Mouse (Mus musculus) forebrain, embryonic 11.5 days (tissue): ENCODE measurements around the gene Magi1. TPM values are rescaled to one million over a fixed set of nuclear protein-coding genes. Genes with fewer than 3 reads are reported as not detected.

Experiments
- ATAC-seq: fragments of 200-750 bp; cut with Nextera tagmentation; replicated peaks from 2 replicates; pipeline ENCODE4 v1.8.0; 2017; ENCODE audit warnings: moderate TSS enrichment; ENCODE audit not compliant: low FRiP score
- DNase-seq: peaks from one replicate; pipeline ENCODE4 v3.0.0-alpha.2; 2017; ENCODE audit warnings: low spot score
- H3K27ac ChIP-seq: fragments of 300-500 bp; sonication (generic); 2 replicates; pipeline ENCODE4 v1.5.1; 2014; ENCODE audit warnings: low read depth, low read length
- H3K27me3 ChIP-seq: fragments of 300-500 bp; sonication (generic); 2 replicates; pipeline ENCODE4 v1.6.1; 2014; ENCODE audit warnings: mild to moderate bottlenecking, low read length, mixed read lengths; ENCODE audit not compliant: control insufficient read depth, insufficient read depth
- H3K36me3 ChIP-seq: fragments of 300-500 bp; sonication (generic); 2 replicates; pipeline ENCODE4 v1.6.1; 2014; ENCODE audit warnings: mild to moderate bottlenecking, low read length, moderate library complexity, mixed read lengths; ENCODE audit not compliant: control insufficient read depth, insufficient read depth
- H3K4me1 ChIP-seq: fragments of 300-500 bp; sonication (generic); replicated peaks from 2 replicates; pipeline ENCODE4 v1.6.1; 2014; ENCODE audit warnings: low read length, mixed read lengths; ENCODE audit not compliant: control insufficient read depth, insufficient read depth
- H3K4me2 ChIP-seq: fragments of 300-500 bp; sonication (generic); 2 replicates; pipeline ENCODE4 v1.6.1; 2014; ENCODE audit warnings: low read depth, mild to moderate bottlenecking, low read length, moderate library complexity, mixed read lengths; ENCODE audit not compliant: severe bottlenecking
- H3K4me3 ChIP-seq: fragments of 300-500 bp; sonication (generic); 2 replicates; pipeline ENCODE4 v1.5.1; 2014; ENCODE audit warnings: low read depth, low read length
- H3K9ac ChIP-seq: fragments of 300-500 bp; sonication (generic); 2 replicates; pipeline ENCODE4 v1.6.1; 2014; ENCODE audit warnings: low read length
- H3K9me3 ChIP-seq: fragments of 300-500 bp; sonication (generic); 2 replicates; pipeline ENCODE4 v1.6.1; 2016; ENCODE audit warnings: low read length, mixed read lengths; ENCODE audit not compliant: control insufficient read depth
- WGBS: fragments of 180-500 bp; shearing (Covaris S2); extraction: QIAGEN DNeasy Blood & Tissue Kit; methylation state at CpG from one replicate; pipeline ENCODE4 v1.1.7; 2014; 5-methylcytosine and 5-hydroxymethylcytosine counted together
- polyA plus RNA-seq: library from polyadenylated mRNA; unstranded; fragments of >200 nt; fragmentation: Nextera tagmentation; extraction: Ambion mirVana; gene quantifications from 2 replicates; pipeline ENCODE4 v1.2.1, GENCODE M21; 2014

The Magi1 gene
- polyA plus RNA-seq, 1 experiment from 2014 or later = 44.3 TPM

DNA sequence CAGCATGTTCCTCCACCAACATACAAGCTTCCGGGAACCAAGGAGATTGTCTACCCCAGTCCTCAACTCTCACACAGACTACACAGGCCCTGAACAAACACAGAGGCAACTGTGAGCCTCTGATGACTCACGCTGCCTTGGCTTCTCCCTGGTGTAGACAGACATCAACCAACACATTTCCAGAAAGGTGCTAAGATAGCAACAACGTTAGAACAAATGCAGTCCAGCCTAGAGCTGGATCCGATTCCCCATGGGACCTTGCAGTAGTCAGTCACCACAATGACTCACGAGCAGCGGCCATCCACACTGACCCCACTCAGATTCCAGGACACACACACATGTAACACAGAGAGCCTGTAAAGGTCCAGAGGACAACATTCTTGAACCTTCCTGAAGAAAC, 42.5 kb downstream of the Magi1 start:
- H3K4me2 ChIP-seq = no peak overlapping the region
- ATAC-seq = no peak
- H3K4me3 ChIP-seq = no peak overlapping the region
- H3K9me3 ChIP-seq = no peaks in the 10 kb centered on the region
- no peak overlapping the region for H3K9ac ChIP-seq
- no peaks in the 10 kb centered on the region for H3K36me3 ChIP-seq
- no peak overlapping the region for H3K27ac ChIP-seq
- H3K27me3 ChIP-seq = no peaks in the 10 kb centered on the region
- no peaks in the 10 kb centered on the region for H3K4me1 ChIP-seq
- DNase-seq = no peak
- WGBS = 85% methylated on average over 6 of the region's 6 CpGs

DNA sequence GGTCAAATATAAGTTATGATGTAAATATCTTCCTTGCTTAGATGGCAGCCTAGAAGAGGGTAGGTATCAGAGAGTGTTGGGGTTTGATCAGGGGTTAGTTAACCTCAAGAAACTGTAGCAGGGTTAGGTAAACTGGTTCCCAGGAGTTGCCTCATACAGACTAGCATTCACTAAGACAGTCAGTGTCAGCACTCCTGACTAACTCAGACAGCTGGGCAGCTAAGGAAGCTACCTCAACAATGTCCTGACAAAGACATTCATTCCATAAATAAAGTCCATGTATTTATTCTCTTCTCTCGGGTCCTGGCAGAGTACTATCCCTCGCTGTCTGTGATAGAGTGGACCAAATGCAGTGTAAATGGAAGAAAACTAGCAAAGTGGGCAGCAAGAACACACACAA, 45.1 kb downstream of the Magi1 start:
- H3K9me3 ChIP-seq = no peaks in the 10 kb centered on the region
- WGBS = 85% methylated on average over 2 of the region's 2 CpGs

DNA sequence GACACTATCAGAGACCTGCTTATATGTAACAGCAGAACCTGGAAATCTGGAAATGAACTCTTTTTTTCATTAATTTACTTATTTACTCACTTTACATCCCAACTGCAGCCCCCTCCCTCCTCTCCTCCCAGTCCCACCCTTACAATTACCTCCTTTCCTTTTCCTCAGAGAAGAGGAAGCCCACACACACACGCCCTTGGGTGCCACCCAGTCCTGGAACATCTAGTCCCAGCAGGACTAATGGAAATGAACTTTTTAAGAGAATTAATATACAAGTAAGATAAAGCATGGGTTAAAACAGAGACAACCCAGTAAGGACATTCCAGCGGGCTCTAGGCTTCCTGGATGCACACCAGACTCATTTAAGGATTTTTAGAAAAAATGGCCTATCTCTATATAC, 46.8 kb downstream of the Magi1 start:
- Histone ChIP-seq H3K4me3 (no peak overlapping the region), H3K4me1 (peaks cover under 1% of the 10 kb centered on the region; the same call in 1 of the 2 replicates)

More for the DNA sequence above, 45.1 kb downstream of the Magi1 start:
- no peak overlapping the region for H3K27ac ChIP-seq
- H3K4me2 ChIP-seq = no peak overlapping the region
- ATAC-seq (no peak), DNase-seq (no peak)
- H3K9ac ChIP-seq = no peak overlapping the region
- no peaks in the 10 kb centered on the region for H3K27me3 ChIP-seq
- H3K4me3 ChIP-seq = no peak overlapping the region
- H3K36me3 ChIP-seq = no peaks in the 10 kb centered on the region
- no peaks in the 10 kb centered on the region for H3K4me1 ChIP-seq

DNA sequence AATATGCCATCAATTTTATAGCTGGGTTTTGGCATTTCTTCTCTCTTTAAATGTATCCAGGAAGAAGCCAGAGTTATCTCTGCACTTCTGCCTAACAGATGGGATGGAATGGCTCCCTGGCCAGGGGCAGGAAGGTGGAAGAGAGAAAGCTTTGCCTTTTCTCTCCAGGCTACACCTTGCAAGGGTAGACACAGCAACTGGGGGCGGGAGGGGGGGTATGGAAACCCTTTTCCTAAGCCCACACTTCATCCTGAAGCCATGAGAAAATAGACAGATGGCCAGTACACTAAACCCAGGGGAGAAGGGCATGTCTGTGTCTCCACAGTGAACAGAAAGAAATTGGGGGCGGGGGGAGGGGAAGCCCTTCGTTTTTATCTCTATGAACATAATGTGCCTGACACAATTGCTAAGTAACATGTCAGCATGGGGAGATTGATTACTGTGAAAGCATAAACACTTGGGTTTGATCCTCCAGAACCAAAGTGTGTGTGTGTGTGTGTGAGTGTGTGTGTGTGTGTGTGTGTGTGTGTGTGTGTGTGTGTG, 51.4 kb downstream of the Magi1 start:
- H3K4me2 ChIP-seq = no peak overlapping the region
- DNase-seq (no peak), ATAC-seq (no peak)
- H3K4me3 ChIP-seq = no peak overlapping the region
- H3K27me3 ChIP-seq = no peaks in the 10 kb centered on the region
- H3K9ac ChIP-seq = no peak overlapping the region
- no peaks in the 10 kb centered on the region for H3K9me3 ChIP-seq
- no peak overlapping the region for H3K27ac ChIP-seq
- peaks cover 9% of the 10 kb centered on the region; the same call in 1 of the 2 replicates for H3K4me1 ChIP-seq
- no peaks in the 10 kb centered on the region for H3K36me3 ChIP-seq
- WGBS = 80% methylated on average over 3 of the region's 3 CpGs

More for the DNA sequence above, 46.8 kb downstream of the Magi1 start:
- Histone ChIP-seq H3K9ac (no peak overlapping the region), H3K27me3 (no peaks in the 10 kb centered on the region), H3K9me3 (no peaks in the 10 kb centered on the region), H3K4me2 (no peak overlapping the region), H3K27ac (no peak overlapping the region), H3K36me3 (no peaks in the 10 kb centered on the region)
- DNase-seq = no peak
- 96% methylated on average over 2 of the region's 2 CpGs for WGBS
- ATAC-seq = no peak

DNA sequence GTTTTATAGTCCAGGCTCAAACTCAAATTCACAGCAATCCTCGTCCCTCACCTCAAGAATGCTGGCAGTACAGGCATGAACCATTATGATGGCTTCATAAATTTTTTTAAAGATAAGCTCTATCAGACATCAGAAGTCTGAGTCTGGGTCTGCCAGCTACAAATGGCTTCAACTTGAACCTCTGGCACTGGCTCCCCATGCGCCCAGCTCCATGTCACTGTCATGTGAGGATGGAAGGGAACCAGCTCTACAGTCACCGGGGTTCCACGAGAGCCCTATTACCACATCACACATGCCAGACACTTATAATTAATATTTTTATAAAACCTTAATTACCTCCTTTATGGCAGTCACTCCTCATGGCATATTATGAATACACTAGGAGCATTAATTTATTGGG, 51.9 kb downstream of the Magi1 start:
- H3K4me3 ChIP-seq = no peak overlapping the region
- ATAC-seq (no peak), DNase-seq (no peak)
- H3K4me2 ChIP-seq = no peak overlapping the region
- no peak overlapping the region for H3K9ac ChIP-seq
- peaks cover 9% of the 10 kb centered on the region; the same call in 1 of the 2 replicates for H3K4me1 ChIP-seq
- H3K27me3 ChIP-seq = no peaks in the 10 kb centered on the region
- H3K36me3 ChIP-seq = no peaks in the 10 kb centered on the region
- 84% methylated on average over 4 of the region's 4 CpGs for WGBS
- H3K27ac ChIP-seq = no peak overlapping the region
- no peaks in the 10 kb centered on the region for H3K9me3 ChIP-seq

DNA sequence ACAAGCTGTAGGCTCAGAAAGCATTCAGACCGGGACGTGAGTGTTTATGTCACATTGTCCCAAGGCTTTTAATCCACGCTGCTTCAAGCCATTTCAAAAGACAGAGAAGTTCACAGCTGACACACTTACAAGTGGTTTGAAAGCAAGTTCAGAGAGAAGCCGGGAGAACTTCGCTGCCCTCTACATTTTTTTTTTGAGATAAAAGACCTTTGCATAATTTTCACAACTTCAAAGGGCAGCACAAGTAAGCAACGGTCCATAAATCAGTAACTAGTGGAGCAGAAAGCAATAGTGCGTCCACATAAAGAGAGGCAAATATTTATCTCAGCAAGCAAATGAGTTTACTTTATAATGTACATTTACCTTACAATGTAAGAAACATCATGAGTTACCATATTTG, 52.4 kb downstream of the Magi1 start:
- H3K27ac ChIP-seq = no peak overlapping the region
- H3K4me2 ChIP-seq = no peak overlapping the region
- DNase-seq (no peak), ATAC-seq (no peak)
- H3K36me3 ChIP-seq = no peaks in the 10 kb centered on the region
- no peaks in the 10 kb centered on the region for H3K9me3 ChIP-seq
- peaks cover 9% of the 10 kb centered on the region; the same call in 1 of the 2 replicates for H3K4me1 ChIP-seq
- H3K27me3 ChIP-seq = no peaks in the 10 kb centered on the region
- H3K4me3 ChIP-seq = no peak overlapping the region
- 22% methylated on average over 7 of the region's 7 CpGs for WGBS
- no peak overlapping the region for H3K9ac ChIP-seq

DNA sequence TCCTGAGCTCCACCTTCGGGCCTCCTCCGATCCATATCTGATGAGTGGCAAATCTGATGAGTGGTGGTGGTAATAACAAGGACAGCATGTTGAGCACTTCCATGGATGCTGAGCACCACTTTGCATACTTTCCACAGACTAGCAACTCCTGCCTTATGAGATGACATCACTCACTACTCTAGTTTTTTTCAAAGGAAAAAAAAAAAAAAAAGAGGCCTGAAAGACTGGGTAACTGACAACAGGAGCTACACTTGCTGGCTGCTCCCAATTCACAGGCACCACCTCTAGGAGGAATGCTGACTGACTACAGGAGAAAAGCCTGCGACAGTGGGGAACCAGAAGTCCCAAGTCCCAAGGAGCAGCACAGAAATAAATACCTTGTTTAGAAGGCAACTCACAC, 52.8 kb downstream of the Magi1 start:
- Histone ChIP-seq H3K9me3 (no peaks in the 10 kb centered on the region), H3K36me3 (no peaks in the 10 kb centered on the region), H3K9ac (no peak overlapping the region), H3K4me2 (no peak overlapping the region), H3K4me3 (no peak overlapping the region), H3K27me3 (no peaks in the 10 kb centered on the region), H3K4me1 (peaks cover 9% of the 10 kb centered on the region; the same call in 1 of the 2 replicates), H3K27ac (no peak overlapping the region)
- ATAC-seq (0 out of 2 replicates have a peak, but pooled peaks have one; percentile 44), DNase-seq (no peak)
- WGBS = 66% methylated on average over 3 of the region's 3 CpGs

DNA sequence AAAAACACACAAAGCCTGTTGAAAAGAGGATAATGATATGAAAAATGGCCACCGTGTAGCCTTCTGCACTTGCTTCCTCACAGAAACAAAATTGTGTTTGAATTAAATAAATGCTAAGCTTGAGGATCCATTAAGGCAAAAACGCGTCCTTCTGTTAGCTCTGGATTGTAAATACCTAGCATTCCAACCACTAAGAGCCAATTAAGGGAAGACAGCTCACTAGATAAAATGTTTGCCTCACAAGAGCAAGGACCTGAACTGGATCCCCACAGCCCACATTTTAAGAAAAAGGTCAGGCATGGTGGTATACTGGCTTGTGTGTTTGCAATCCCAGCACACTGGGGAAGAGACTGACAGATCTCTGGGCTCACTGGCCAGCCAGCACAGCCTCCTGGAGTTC, 53.6 kb downstream of the Magi1 start:
- H3K4me3 ChIP-seq = no peak overlapping the region
- no peak overlapping the region for H3K9ac ChIP-seq
- no peaks in the 10 kb centered on the region for H3K27me3 ChIP-seq
- peaks cover 9% of the 10 kb centered on the region; the same call in 1 of the 2 replicates for H3K4me1 ChIP-seq
- 75% methylated on average over 3 of the region's 3 CpGs for WGBS
- no peak for ATAC-seq
- H3K27ac ChIP-seq = no peak overlapping the region
- H3K9me3 ChIP-seq = no peaks in the 10 kb centered on the region
- H3K36me3 ChIP-seq = no peaks in the 10 kb centered on the region
- H3K4me2 ChIP-seq = no peak overlapping the region
- DNase-seq = no peak

DNA sequence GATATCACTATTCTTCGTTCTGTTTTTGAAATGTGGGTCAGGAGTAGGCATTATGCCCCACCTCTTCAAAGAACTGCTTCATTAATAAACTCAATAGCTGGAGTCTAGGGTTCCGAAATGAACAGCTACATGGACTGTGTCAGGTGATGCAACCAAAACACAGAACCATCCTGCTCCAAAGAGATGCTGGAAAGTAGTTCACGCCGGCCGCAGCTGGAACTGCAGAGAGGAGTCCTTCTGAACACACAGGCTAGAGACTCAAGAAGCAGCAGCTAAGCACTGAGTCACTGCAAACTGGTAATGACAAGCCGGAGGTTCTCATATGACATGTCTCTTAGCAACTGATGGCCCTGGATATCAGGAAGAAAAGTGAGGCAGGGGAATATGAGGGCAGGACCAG, 57.5 kb downstream of the Magi1 start:
- H3K27me3 ChIP-seq = no peaks in the 10 kb centered on the region
- 82% methylated on average over 6 of the region's 6 CpGs for WGBS
- no peak overlapping the region for H3K4me2 ChIP-seq
- no peaks in the 10 kb centered on the region for H3K36me3 ChIP-seq
- no peak for ATAC-seq
- H3K9ac ChIP-seq = no peak overlapping the region
- DNase-seq = no peak
- H3K4me3 ChIP-seq = no peak overlapping the region
- H3K27ac ChIP-seq = no peak overlapping the region
- H3K9me3 ChIP-seq = no peaks in the 10 kb centered on the region
- H3K4me1 ChIP-seq = peaks cover 3% of the 10 kb centered on the region; the same call in 1 of the 2 replicates
